Mouse (Mus musculus) heart, adult 2 months (tissue): ENCODE measurements at regions not wholly inside any gene's neighbourhood (a gene's known extent, or its start where the extent isn't known, plus 50 kb on each side); places are given as distances from the start of the nearest gene placed in this dataset.

ENCODE experiments used
- DNase-seq, 2 experiments: peaks; one replicate each; pipeline ENCODE4 v3.0.0; 2021
- H3K27ac ChIP-seq: fragments of 200-600 bp; 2 replicates; pipeline ENCODE4 v1.8.1; 2022
- H3K27me3 ChIP-seq: fragments of 200-500 bp; 2 replicates; pipeline ENCODE4 v1.6.1; 2012; ENCODE audit warnings: mild to moderate bottlenecking, low read length, inconsistent platforms, mixed read lengths; ENCODE audit not compliant: control insufficient read depth, insufficient read depth
- H3K36me3 ChIP-seq: fragments of 200-500 bp; 2 replicates; pipeline ENCODE4 v1.6.1; 2012; ENCODE audit warnings: low read length, inconsistent platforms; ENCODE audit not compliant: control insufficient read depth, insufficient read depth
- H3K4me1 ChIP-seq: fragments of 200-500 bp; 2 replicates; pipeline ENCODE4 v1.6.1; 2011; ENCODE audit warnings: low read length; ENCODE audit not compliant: control insufficient read depth, insufficient read depth
- H3K4me3 ChIP-seq: fragments of 200-600 bp; 2 replicates; pipeline ENCODE4 v1.8.1; 2022
- H3K79me2 ChIP-seq: fragments of 200-500 bp; replicated peaks from 2 replicates; pipeline ENCODE4 v1.6.1; 2012; ENCODE audit warnings: mild to moderate bottlenecking, inconsistent platforms, low read length, moderate library complexity, mixed read lengths; ENCODE audit not compliant: control insufficient read depth, insufficient read depth
- H3K9ac ChIP-seq: fragments of 200-500 bp; 2 replicates; pipeline ENCODE4 v1.6.1; 2012; ENCODE audit warnings: low read depth, mild to moderate bottlenecking, control low read depth, inconsistent platforms, low read length, mixed read lengths
- CTCF ChIP-seq: fragments of 200-600 bp; IDR thresholded peaks from 2 replicates; pipeline ENCODE4 v1.8.1; 2022; ENCODE audit warnings: antibody characterized with exemption, mild to moderate bottlenecking, moderate library complexity
- EP300 ChIP-seq: fragments of 200-500 bp; IDR thresholded peaks from 2 replicates; pipeline ENCODE4 v1.6.1; 2011; ENCODE audit warnings: low read depth, low read length, control low read depth; ENCODE audit not compliant: insufficient read depth
- POLR2A ChIP-seq: fragments of 200-500 bp; IDR thresholded peaks from 2 replicates; pipeline ENCODE4 v1.6.1; 2011; ENCODE audit warnings: mild to moderate bottlenecking, low read depth, low read length, control low read depth; ENCODE audit not compliant: insufficient read depth
- WGBS: fragments of 180-500 bp; shearing (Covaris S2); methylation state at CpG from one replicate; pipeline ENCODE4 v1.1.7; 2018; 5-methylcytosine and 5-hydroxymethylcytosine counted together
- intact Hi-C: fragments of 180-260 bp; cut with DNase I; formaldehyde crosslinking; loops from one replicate; pipeline ENCODE4 v1.15.1; 2025

GRCm38 (mm10) chr2:75446996-75447715 lies 211.9 kb upstream of the Hnrnpa3 start:
- H3K4me1 ChIP-seq: no peaks in the 10 kb centered on the region
- TF ChIP-seq CTCF: no peak
- no peak for TF ChIP-seq EP300
- TF ChIP-seq POLR2A: no peak
- H3K36me3 ChIP-seq: no peaks in the 10 kb centered on the region
- WGBS: 75% methylated on average over 7 of the region's 7 CpGs
- no peaks in the 10 kb centered on the region for H3K79me2 ChIP-seq
- H3K27ac ChIP-seq: no peak overlapping the region
- intact Hi-C loops: no loop called here
- no peaks in the 10 kb centered on the region for H3K27me3 ChIP-seq
- no peak overlapping the region for H3K4me3 ChIP-seq
- H3K9ac ChIP-seq: no peak overlapping the region
- no peak for DNase-seq

DNA sequence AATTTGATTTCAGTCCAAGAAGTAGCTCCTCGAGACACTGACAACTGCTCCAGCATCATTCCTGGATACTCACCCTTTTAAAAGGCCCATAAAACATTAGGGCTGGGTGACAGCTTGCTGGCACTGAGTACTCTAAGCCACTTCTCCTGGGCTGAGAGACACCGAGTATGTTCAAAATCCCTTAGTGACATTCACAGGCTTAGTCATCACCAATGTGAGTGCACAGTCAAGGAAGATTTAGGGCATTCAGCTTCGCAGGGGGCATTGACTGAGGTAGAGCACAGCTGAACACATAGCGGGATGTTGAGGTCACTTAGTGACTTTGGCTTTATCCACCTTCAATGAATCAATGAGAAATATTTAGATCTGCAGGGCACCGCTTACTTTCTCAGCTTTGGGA lies 210.8 kb upstream of the Hnrnpa3 start:
- Histone ChIP-seq H3K27me3 (no peaks in the 10 kb centered on the region), H3K27ac (no peak overlapping the region), H3K79me2 (no peaks in the 10 kb centered on the region), H3K9ac (no peak overlapping the region), H3K4me1 (no peaks in the 10 kb centered on the region), H3K4me3 (no peak overlapping the region), H3K36me3 (no peaks in the 10 kb centered on the region)
- intact Hi-C loops: no loop called here
- 80% methylated on average over 5 of the region's 5 CpGs for WGBS
- TF ChIP-seq EP300 (no peak), POLR2A (no peak), CTCF (no peak)
- DNase-seq: no peak

DNA sequence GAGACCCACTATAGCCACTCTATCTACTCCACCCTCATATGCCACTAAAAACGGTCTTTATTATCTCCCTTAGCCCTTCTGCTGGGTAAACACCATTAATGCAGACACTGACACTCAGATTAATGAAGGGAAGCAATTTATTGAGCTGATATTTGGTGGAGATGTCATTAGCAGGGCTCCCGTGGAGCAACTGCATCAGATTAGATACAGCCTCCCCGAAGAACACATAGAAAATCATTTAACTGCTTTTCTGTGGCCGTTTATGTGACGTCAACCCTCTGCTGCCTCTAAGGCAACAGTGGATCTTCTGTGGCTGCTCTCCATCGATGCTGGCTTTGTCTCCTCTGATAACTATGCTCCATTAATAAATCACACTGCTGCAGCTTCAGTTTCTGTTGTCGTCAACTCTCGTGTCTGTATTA lies 207.2 kb upstream of the Hnrnpa3 start:
- Histone ChIP-seq H3K36me3 (no peaks in the 10 kb centered on the region), H3K9ac (no peak overlapping the region), H3K4me3 (no peak overlapping the region), H3K27ac (no peak overlapping the region), H3K27me3 (no peaks in the 10 kb centered on the region), H3K79me2 (no peaks in the 10 kb centered on the region), H3K4me1 (no peaks in the 10 kb centered on the region)
- 59% methylated on average over 8 of the region's 8 CpGs for WGBS
- TF ChIP-seq POLR2A (no peak), EP300 (no peak), CTCF (no peak)
- DNase-seq: no peak
- intact Hi-C loops: no loop called here

GRCm38 (mm10) chr2:75452274-75453148 lies 206.6 kb upstream of the Hnrnpa3 start:
- intact Hi-C loops: no loop called here
- 73% methylated on average over 7 of the region's 7 CpGs for WGBS
- Histone ChIP-seq H3K4me3 (no peak overlapping the region), H3K27me3 (no peaks in the 10 kb centered on the region), H3K36me3 (no peaks in the 10 kb centered on the region), H3K79me2 (no peaks in the 10 kb centered on the region), H3K9ac (no peak overlapping the region), H3K27ac (no peak overlapping the region), H3K4me1 (no peaks in the 10 kb centered on the region)
- DNase-seq: no peak
- no peak for TF ChIP-seq POLR2A
- no peak for TF ChIP-seq EP300
- no peak for TF ChIP-seq CTCF

DNA sequence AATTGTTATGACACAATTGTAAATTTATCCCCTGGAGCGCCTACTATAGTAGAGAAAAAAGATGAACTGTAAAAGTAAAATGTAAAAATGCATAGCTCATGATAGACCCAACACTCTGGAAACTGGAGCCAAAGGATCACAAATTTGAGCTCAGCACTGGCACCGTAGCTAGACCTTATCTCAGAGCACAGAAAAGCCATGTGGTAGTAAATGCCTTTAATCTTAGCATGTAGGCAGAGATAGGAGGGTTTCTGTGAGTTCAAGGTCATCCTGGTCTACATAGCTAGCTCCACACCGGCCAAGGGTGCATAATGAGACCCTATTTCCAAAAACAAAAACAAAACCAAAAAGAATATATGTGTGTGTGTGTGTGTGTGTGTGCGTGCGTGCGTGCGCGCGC lies 203.6 kb upstream of the Hnrnpa3 start:
- no peak overlapping the region for H3K27ac ChIP-seq
- no peak overlapping the region for H3K9ac ChIP-seq
- intact Hi-C loops: no loop called here
- WGBS: 92% methylated on average over 9 of the region's 9 CpGs
- no peaks in the 10 kb centered on the region for H3K79me2 ChIP-seq
- no peaks in the 10 kb centered on the region for H3K27me3 ChIP-seq
- TF ChIP-seq CTCF: no peak
- no peak for TF ChIP-seq POLR2A
- TF ChIP-seq EP300: no peak
- DNase-seq: no peak
- no peaks in the 10 kb centered on the region for H3K36me3 ChIP-seq
- no peak overlapping the region for H3K4me3 ChIP-seq
- no peaks in the 10 kb centered on the region for H3K4me1 ChIP-seq

- WGBS: 77% methylated on average over 1 of the region's 1 CpGs
- Histone ChIP-seq H3K4me1 (no peaks in the 10 kb centered on the region), H3K36me3 (no peaks in the 10 kb centered on the region), H3K9ac (no peak overlapping the region), H3K27me3 (no peaks in the 10 kb centered on the region), H3K4me3 (no peak overlapping the region), H3K27ac (no peak overlapping the region), H3K79me2 (no peaks in the 10 kb centered on the region)
- no peak for DNase-seq
- TF ChIP-seq EP300 (no peak), CTCF (no peak), POLR2A (no peak)
- intact Hi-C loops: no loop called here
These were observed 202.8 kb upstream of the Hnrnpa3 start for GRCm38 (mm10) chr2:75456272-75456671.
